Mouse (Mus musculus) thymus, postnatal 36 days (tissue): ENCODE measurements around the gene Aoah.

Experiments used
- DNase-seq, 2 experiments: peaks; one replicate each; pipeline ENCODE4 v3.0.0; 2022; ENCODE audit warnings: mixed read lengths in 2 of 2

Gene Aoah

GRCm38 (mm10) chr13:20793901-20794300 is at the start of gene Aoah:
Gene Aoah (plus strand): TSS chr13:20794113.
- DNase-seq, result no peak

- no peak for DNase-seq
These were observed 39.1 kb upstream of the Aoah start for GRCm38 (mm10) chr13:20754843-20755242.

GRCm38 (mm10) chr13:20783648-20784047 is 10.3 kb upstream of the Aoah start:
- no peak for DNase-seq

GRCm38 (mm10) chr13:20784060-20784459 is 9.9 kb upstream of the Aoah start:
- no peak for DNase-seq

- DNase-seq, result no peak
These were observed 8.0 kb upstream of the Aoah start for GRCm38 (mm10) chr13:20785960-20786359.

GRCm38 (mm10) chr13:20786825-20787245 is 7.1 kb upstream of the Aoah start:
- DNase-seq, result no peak

GRCm38 (mm10) chr13:20787952-20788351 is 6.0 kb upstream of the Aoah start:
- DNase-seq, result no peak

GRCm38 (mm10) chr13:20796651-20797050 is 2.7 kb downstream of the Aoah start:
- no peak for DNase-seq

GRCm38 (mm10) chr13:20798536-20798935 is 4.6 kb downstream of the Aoah start:
- no peak for DNase-seq

- DNase-seq, result no peak
These were observed 5.9 kb downstream of the Aoah start for GRCm38 (mm10) chr13:20799772-20800171.

- DNase-seq, result no peak
These were observed 6.7 kb downstream of the Aoah start for GRCm38 (mm10) chr13:20800569-20800968.

- no peak for DNase-seq
These were observed 18.0 kb downstream of the Aoah start for GRCm38 (mm10) chr13:20811782-20812406.

- no peak for DNase-seq
These were observed 22.5 kb downstream of the Aoah start for GRCm38 (mm10) chr13:20816385-20816784.

- no peak for DNase-seq
These were observed 26.9 kb downstream of the Aoah start for GRCm38 (mm10) chr13:20820712-20821328.

GRCm38 (mm10) chr13:20828728-20829127 is 34.8 kb downstream of the Aoah start:
- no peak for DNase-seq

GRCm38 (mm10) chr13:20829181-20829900 is 35.4 kb downstream of the Aoah start:
- no peak for DNase-seq

GRCm38 (mm10) chr13:20855893-20856292 is 62.0 kb downstream of the Aoah start:
- no peak for DNase-seq

- DNase-seq, result no peak
These were observed 105.5 kb downstream of the Aoah start for GRCm38 (mm10) chr13:20899372-20899771.

GRCm38 (mm10) chr13:20900396-20900971 is 106.6 kb downstream of the Aoah start:
- no peak for DNase-seq

GRCm38 (mm10) chr13:20900972-20901457 is 107.1 kb downstream of the Aoah start:
- DNase-seq, result no peak

GRCm38 (mm10) chr13:20901634-20902135 is 107.8 kb downstream of the Aoah start:
- no peak for DNase-seq

GRCm38 (mm10) chr13:20904118-20904517 is 110.2 kb downstream of the Aoah start:
- DNase-seq, result no peak

- no peak for DNase-seq
These were observed 111.3 kb downstream of the Aoah start for GRCm38 (mm10) chr13:20905195-20905594.
